Mouse (Mus musculus) forebrain, embryonic 10.5 days (tissue): Measurements from ENCODE around the gene Anapc5. TPM values are rescaled to one million over a fixed set of nuclear protein-coding genes. Genes with fewer than 3 reads are reported as not detected.

Source experiments
- DNase-seq: peaks from one replicate; pipeline ENCODE4 v3.0.0-alpha.2; 2017; ENCODE audit warnings: low spot score; ENCODE audit errors: extremely low spot score
- H3K27ac ChIP-seq: fragments of 300-500 bp; sonication (generic); 2 replicates; pipeline ENCODE4 v1.5.1; 2016; ENCODE audit warnings: mild to moderate bottlenecking
- H3K27me3 ChIP-seq: fragments of 300-500 bp; sonication (generic); 2 replicates; pipeline ENCODE4 v1.6.1; 2016; ENCODE audit warnings: mild to moderate bottlenecking; ENCODE audit not compliant: poor library complexity, severe bottlenecking
- H3K36me3 ChIP-seq: fragments of 300-500 bp; sonication (generic); replicated peaks from 2 replicates; pipeline ENCODE4 v1.6.1; 2016; ENCODE audit warnings: mild to moderate bottlenecking, moderate library complexity
- H3K4me1 ChIP-seq: fragments of 300-500 bp; sonication (generic); 2 replicates; pipeline ENCODE4 v1.6.1; 2016
- H3K4me3 ChIP-seq: fragments of 300-500 bp; sonication (generic); 2 replicates; pipeline ENCODE4 v1.5.1; 2016; ENCODE audit warnings: mild to moderate bottlenecking, moderate library complexity
- H3K9me3 ChIP-seq: fragments of 300-500 bp; sonication (generic); 2 replicates; pipeline ENCODE4 v1.6.1; 2016; ENCODE audit warnings: mild to moderate bottlenecking, moderate library complexity
- whole genome bisulfite sequencing: fragments of 180-500 bp; shearing (Covaris S2); methylation state at CpG from one replicate; pipeline ENCODE4 v1.1.7; 2016; 5-methylcytosine and 5-hydroxymethylcytosine counted together
- polyA plus RNA-seq: library from polyadenylated mRNA; unstranded; fragments of >200 nt; fragmentation: Nextera tagmentation; extraction: Ambion mirVana; gene quantifications from 2 replicates; pipeline ENCODE4 v1.2.1, GENCODE M21; 2016

Anapc5 gene
- polyA plus RNA-seq, 1 experiment from 2014 or later: 525 TPM

DNA sequence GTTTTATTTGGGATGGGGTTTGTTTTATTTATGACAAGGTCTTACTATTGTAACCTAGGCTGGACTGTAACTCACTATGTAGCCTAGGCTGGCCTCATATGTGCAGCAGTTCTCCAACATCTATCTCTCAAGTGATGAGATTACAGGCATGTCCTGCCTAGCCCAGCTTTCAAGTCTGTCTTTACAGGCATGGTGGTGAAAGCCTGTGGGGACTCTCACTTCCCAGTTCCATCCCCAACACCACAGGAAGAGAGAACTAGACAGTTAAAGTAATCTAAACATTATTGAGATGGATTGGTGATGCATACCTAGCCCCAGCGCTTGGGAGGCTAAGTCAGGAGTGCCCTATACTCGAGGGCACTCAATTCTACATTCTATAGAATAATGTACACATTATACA, 32.4 kb downstream of the Anapc5 start:
- Histone ChIP-seq H3K27ac (no peak overlapping the region), H3K9me3 (no peaks in the 10 kb centered on the region), H3K27me3 (no peaks in the 10 kb centered on the region), H3K4me1 (peaks cover 5% of the 10 kb centered on the region), H3K4me3 (no peak overlapping the region), H3K36me3 (peaks cover 87% of the 10 kb centered on the region)
- no peak for DNase-seq
- 95% methylated on average over 2 of the region's 2 CpGs for WGBS

DNA sequence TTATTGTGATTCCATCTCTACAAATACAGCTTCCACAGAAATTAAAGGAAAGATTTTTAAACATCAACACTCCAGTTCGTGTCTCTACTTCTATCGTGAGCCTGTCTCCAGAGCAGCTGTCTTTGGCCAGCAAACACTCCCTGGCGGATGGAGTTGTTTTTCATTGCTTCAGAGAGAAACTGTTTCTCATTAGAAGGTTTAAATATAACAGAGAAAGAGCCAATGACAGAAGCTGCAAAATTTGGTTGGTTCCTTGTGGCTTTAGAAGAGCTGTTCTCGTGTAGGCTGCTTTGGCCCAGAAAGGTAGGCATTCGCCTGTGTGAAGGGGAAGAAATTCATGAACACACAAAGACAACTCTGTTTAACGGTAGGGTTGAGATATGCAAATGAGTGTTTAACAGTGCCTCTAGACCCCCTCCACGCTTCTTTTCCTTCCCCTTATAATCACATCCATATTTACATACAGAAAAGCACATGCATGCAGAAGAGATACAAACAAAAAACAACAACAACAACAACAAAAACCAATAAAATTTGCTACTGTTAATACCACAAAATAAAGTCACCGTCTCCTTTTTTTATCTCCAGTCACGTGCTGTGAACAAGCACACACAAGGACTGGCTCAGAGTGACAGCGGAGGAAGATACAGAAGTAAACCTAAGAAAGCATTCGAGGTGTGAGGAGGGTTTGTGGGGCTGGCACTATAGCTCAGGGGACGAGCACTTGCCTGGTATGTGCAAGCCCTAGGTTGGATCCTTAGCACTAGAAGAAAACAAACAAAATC, 34.9 kb downstream of the Anapc5 start:
- H3K27ac ChIP-seq: no peak overlapping the region
- WGBS: 79% methylated on average over 12 of the region's 12 CpGs
- no peaks in the 10 kb centered on the region for H3K27me3 ChIP-seq
- H3K4me1 ChIP-seq: peaks cover 5% of the 10 kb centered on the region
- no peaks in the 10 kb centered on the region for H3K9me3 ChIP-seq
- DNase-seq: no peak
- peaks cover 62% of the 10 kb centered on the region for H3K36me3 ChIP-seq
- H3K4me3 ChIP-seq: no peak overlapping the region

- no peak overlapping the region for H3K27ac ChIP-seq
- no peak for DNase-seq
- no peak overlapping the region for H3K4me3 ChIP-seq
- H3K36me3 ChIP-seq: peaks cover 40% of the 10 kb centered on the region
- WGBS: 75% methylated on average over 14 of the region's 14 CpGs
- 0 out of 2 replicates have a peak, but pooled peaks cover 7% of the 10 kb centered on the region for H3K27me3 ChIP-seq
- peaks cover 13% of the 10 kb centered on the region for H3K4me1 ChIP-seq
- no peaks in the 10 kb centered on the region for H3K9me3 ChIP-seq
Observed at GRCm38 (mm10) chr5:122783726-122784406, 37.3 kb downstream of the Anapc5 start.

- Histone ChIP-seq H3K27me3 (peaks cover 14% of the 10 kb centered on the region), H3K36me3 (peaks cover 22% of the 10 kb centered on the region), H3K27ac (no peak overlapping the region), H3K9me3 (no peaks in the 10 kb centered on the region), H3K4me3 (no peak overlapping the region), H3K4me1 (peaks cover 27% of the 10 kb centered on the region)
- no peak for DNase-seq
- WGBS: 60% methylated on average over 1 of the region's 1 CpGs
Observed at GRCm38 (mm10) chr5:122782066-122782465, 39.1 kb downstream of the Anapc5 start.

DNA sequence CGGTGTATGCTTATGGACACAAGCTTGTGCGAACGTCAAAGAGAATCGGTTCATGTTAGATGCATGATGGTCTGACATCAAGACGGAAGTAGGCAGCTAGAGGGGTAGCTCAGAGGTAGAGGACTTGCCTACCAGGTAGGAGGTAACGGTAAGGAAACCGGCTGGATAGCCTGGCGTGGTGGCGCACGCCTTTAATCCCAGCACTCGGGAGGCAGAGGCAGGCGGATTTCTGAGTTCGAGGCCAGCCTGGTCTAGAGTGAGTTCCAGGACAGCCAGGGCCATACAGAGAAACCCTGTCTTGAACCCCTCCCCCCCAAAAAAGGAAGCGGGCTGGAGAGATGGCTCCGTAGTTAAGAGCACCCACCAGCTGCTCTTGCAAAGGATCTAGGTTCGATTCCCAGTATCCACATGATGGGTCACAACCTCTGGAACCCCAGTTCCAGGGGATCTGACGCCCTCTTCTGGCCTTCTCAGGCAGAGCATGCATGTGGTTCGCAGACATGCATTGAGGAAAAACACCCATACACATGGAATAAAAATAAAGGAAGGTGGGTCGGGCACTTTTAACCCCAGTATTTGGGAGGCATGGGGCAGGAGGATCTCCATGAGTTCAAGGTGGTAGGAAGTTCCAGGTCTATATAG, 40.2 kb downstream of the Anapc5 start:
- DNase-seq: no peak
- Histone ChIP-seq H3K4me3 (no peak overlapping the region), H3K9me3 (peaks cover 2% of the 10 kb centered on the region; the same call in 1 of the 2 replicates), H3K27me3 (peaks cover 14% of the 10 kb centered on the region), H3K4me1 (peaks cover 27% of the 10 kb centered on the region), H3K27ac (no peak overlapping the region), H3K36me3 (peaks cover 13% of the 10 kb centered on the region)
- 89% methylated on average over 19 of the region's 19 CpGs for WGBS

- Histone ChIP-seq H3K9me3 (peaks cover 2% of the 10 kb centered on the region; the same call in 1 of the 2 replicates), H3K4me3 (peak within 1 kb of the TSS; percentile 96), H3K27me3 (peaks cover 14% of the 10 kb centered on the region), H3K4me1 (peaks cover 26% of the 10 kb centered on the region), H3K27ac (peak within 1 kb of the TSS; percentile 94), H3K36me3 (peaks cover 8% of the 10 kb centered on the region)
- DNase-seq: peak; percentile 73
- under 1% methylated on average over 63 of the region's 63 CpGs for WGBS
Observed at GRCm38 (mm10) chr5:122779277-122779834, 41.8 kb downstream of the Anapc5 start, which contains the start of gene Camkk2. Gene Camkk2, minus strand, starts transcription at chr5:122779409.

- DNase-seq: peak; percentile 37
- peaks cover 2% of the 10 kb centered on the region; the same call in 1 of the 2 replicates for H3K9me3 ChIP-seq
- H3K4me3 ChIP-seq: peak overlapping the region; percentile 96
- 1% methylated on average over 51 of the region's 55 CpGs for WGBS
- peaks cover 15% of the 10 kb centered on the region for H3K36me3 ChIP-seq
- peaks cover 26% of the 10 kb centered on the region for H3K4me1 ChIP-seq
- H3K27me3 ChIP-seq: peaks cover 14% of the 10 kb centered on the region
- peak overlapping the region; percentile 94 for H3K27ac ChIP-seq
Observed at GRCm38 (mm10) chr5:122778231-122779226, 42.6 kb downstream of the Anapc5 start.

DNA sequence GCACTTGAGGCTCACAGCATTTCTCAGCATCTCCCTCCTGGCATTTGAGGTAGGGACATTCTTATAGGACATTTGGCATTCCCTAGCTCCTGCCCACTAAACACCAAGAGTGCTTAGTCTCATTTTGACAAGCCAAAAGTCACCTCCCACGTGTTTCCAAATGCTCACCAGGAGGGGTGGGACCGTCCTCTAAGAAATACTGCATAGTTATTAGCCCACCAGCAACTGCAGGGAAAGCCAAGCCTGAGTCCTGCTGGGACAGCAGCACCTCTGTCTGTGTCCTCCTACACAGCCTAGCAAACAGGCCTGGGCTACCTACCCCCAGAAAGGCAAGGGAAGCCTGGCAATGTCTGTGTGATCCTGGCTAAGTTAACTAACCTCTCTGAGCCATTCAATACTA, 43.8 kb downstream of the Anapc5 start:
- peaks cover 14% of the 10 kb centered on the region for H3K27me3 ChIP-seq
- DNase-seq: no peak
- H3K27ac ChIP-seq: no peak overlapping the region
- peaks cover 10% of the 10 kb centered on the region; the same call in 1 of the 2 replicates for H3K9me3 ChIP-seq
- H3K36me3 ChIP-seq: peaks cover 27% of the 10 kb centered on the region
- peaks cover 26% of the 10 kb centered on the region for H3K4me1 ChIP-seq
- WGBS: 58% methylated on average over 2 of the region's 2 CpGs
- H3K4me3 ChIP-seq: no peak overlapping the region

GRCm38 (mm10) chr5:122775646-122776286, 45.4 kb downstream of the Anapc5 start:
- Histone ChIP-seq H3K36me3 (peaks cover 28% of the 10 kb centered on the region), H3K27me3 (peaks cover 14% of the 10 kb centered on the region)
- DNase-seq: no peak

GRCm38 (mm10) chr5:122774743-122775611, 46.2 kb downstream of the Anapc5 start:
- no peak for DNase-seq
- H3K27ac ChIP-seq: no peak overlapping the region
- H3K27me3 ChIP-seq: peaks cover 8% of the 10 kb centered on the region
- H3K4me3 ChIP-seq: no peak overlapping the region
- H3K36me3 ChIP-seq: peaks cover 32% of the 10 kb centered on the region
- WGBS: 80% methylated on average over 28 of the region's 28 CpGs
- peaks cover 26% of the 10 kb centered on the region for H3K4me1 ChIP-seq
- H3K9me3 ChIP-seq: peaks cover 11% of the 10 kb centered on the region; the same call in 1 of the 2 replicates

More at GRCm38 (mm10) chr5:122775646-122776286, 45.4 kb downstream of the Anapc5 start:
- WGBS: 89% methylated on average over 14 of the region's 14 CpGs
- H3K4me3 ChIP-seq: no peak overlapping the region
- peaks cover 26% of the 10 kb centered on the region for H3K4me1 ChIP-seq
- H3K27ac ChIP-seq: no peak overlapping the region
- peaks cover 11% of the 10 kb centered on the region; the same call in 1 of the 2 replicates for H3K9me3 ChIP-seq
